Mouse (Mus musculus) C2C12 (cell line): ENCODE data around the gene Fam186b.

ENCODE experiments used
- CTCF ChIP-seq: IDR thresholded peaks from one replicate; pipeline ENCODE4 v1.5.1; 2011; ENCODE audit not compliant: control insufficient read depth, insufficient read depth, insufficient read length
- MAX ChIP-seq: IDR thresholded peaks from one replicate; pipeline ENCODE4 v1.6.1; 2011; ENCODE audit warnings: mild to moderate bottlenecking, control low read depth

GRCm38 (mm10) chr15:99264363-99264762 is 31.3 kb downstream of the Fam186b start:
- TF ChIP-seq CTCF (no peak), MAX (no peak)
